1 mouse cellular context compared by ENCODE assay signal in genomic region chr17:45590410-45590809, GRCm38 (mm10).
TF ChIP-seq lines count a peak whose summit lies in the region.

No protein-coding gene starts in this region.

TF ChIP-seq in myocyte, 11 proteins besides CTCF, POLR2A, EP300 and RAD21:
- TF ChIP-seq POLR2AphosphoS2 (IDR thresholded peaks at IDR 0.05; ENCODE audit: insufficient read length, low read depth) (no peak), MYOD1 (IDR thresholded peaks at IDR 0.05; ENCODE audit: control insufficient read depth in 1 of 3, insufficient read length in 2 of 3, low read depth in 2 of 3) (no peak), SRF (IDR thresholded peaks at IDR 0.05; ENCODE audit: control insufficient read depth, insufficient read length, low read depth) (no peak), CEBPB (IDR thresholded peaks at IDR 0.05; ENCODE audit: insufficient read depth, poor library complexity, severe bottlenecking) (no peak), USF1 (IDR thresholded peaks at IDR 0.05; ENCODE audit: low read depth) (no peak), MAX (IDR thresholded peaks at IDR 0.05; ENCODE audit: low read depth) (no peak), TCF3 (IDR thresholded peaks at IDR 0.05; ENCODE audit: insufficient read length, low read depth) (no peak), TCF12 (IDR thresholded peaks at IDR 0.05; ENCODE audit: insufficient read depth, poor library complexity, severe bottlenecking) (no peak), MYOG (IDR thresholded peaks at IDR 0.05; ENCODE audit: control insufficient read depth in 1 of 3, insufficient read depth in 1 of 3, insufficient read length in 2 of 3, low read depth in 2 of 3) (no peak), REST (IDR thresholded peaks at IDR 0.05; ENCODE audit: insufficient read depth, insufficient read length) (no peak), E2F4 (IDR thresholded peaks at IDR 0.05; ENCODE audit: insufficient read depth) (no peak)
